Mouse (Mus musculus) ES-E14 (cell line): Measurements from ENCODE around the gene Ythdf1. TPM values are rescaled to one million over a fixed set of nuclear protein-coding genes. Genes with fewer than 3 reads are reported as not detected.
A peak's percentile ranks its signal among the peaks of the same experiment; 100 is the strongest.

Source experiments
- DNase-seq: peaks from one replicate; pipeline ENCODE4 v3.0.0-alpha.2; 2013; ENCODE audit warnings: low read depth, low spot score
- H3K27ac ChIP-seq: 2 replicates; pipeline ENCODE4 v1.5.1; 2012; ENCODE audit warnings: low read depth, mild to moderate bottlenecking, low read length, moderate library complexity, mixed read lengths; ENCODE audit not compliant: poor library complexity, insufficient read depth, severe bottlenecking
- H3K36me3 ChIP-seq: 2 replicates; pipeline ENCODE4 v1.6.1; 2012; ENCODE audit warnings: mild to moderate bottlenecking, low read length, moderate library complexity, mixed read lengths; ENCODE audit not compliant: control insufficient read depth, poor library complexity, insufficient read depth, severe bottlenecking
- H3K4me1 ChIP-seq, 2 experiments: fragments of 150-350 bp in 1 of 2; sonication (generic) in 1 of 2; 2 replicates each; pipeline ENCODE4 v1.6.1; 2012; ENCODE audit warnings: low read length in 2 of 2, mild to moderate bottlenecking in 1 of 2, mixed read lengths in 1 of 2; ENCODE audit not compliant: control insufficient read depth in 2 of 2, insufficient read depth in 2 of 2, poor library complexity in 1 of 2
- H3K4me3 ChIP-seq, 2 experiments: fragments of 150-350 bp in 1 of 2; sonication (generic) in 1 of 2; 2 replicates each; pipeline ENCODE4 v1.5.1; 2012; ENCODE audit warnings: low read length in 2 of 2, low read depth in 1 of 2, mild to moderate bottlenecking in 1 of 2, mixed read lengths in 1 of 2; ENCODE audit not compliant: insufficient read depth in 1 of 2, poor library complexity in 1 of 2, severe bottlenecking in 1 of 2
- H3K9ac ChIP-seq: 2 replicates; pipeline ENCODE4 v1.6.1; 2012; ENCODE audit warnings: low read depth, mild to moderate bottlenecking, low read length, mixed read lengths; ENCODE audit not compliant: poor library complexity, insufficient read depth, severe bottlenecking
- H3K9me3 ChIP-seq: fragments of 150-350 bp; sonication (generic); 2 replicates; pipeline ENCODE4 v1.6.1; 2012; ENCODE audit warnings: low read depth, mild to moderate bottlenecking, low read length; ENCODE audit not compliant: control insufficient read depth, insufficient read depth
- CHD2 ChIP-seq: IDR thresholded peaks from 2 replicates; pipeline ENCODE4 v1.6.1; 2014; ENCODE audit warnings: mild to moderate bottlenecking, low read depth, low read length, inconsistent platforms
- HCFC1 ChIP-seq: IDR thresholded peaks from 2 replicates; pipeline ENCODE4 v1.6.1; 2012; ENCODE audit warnings: low read length, inconsistent platforms, borderline replicate concordance; ENCODE audit not compliant: insufficient read depth
- MAFK ChIP-seq: IDR thresholded peaks from 2 replicates; pipeline ENCODE4 v1.6.1; 2014; ENCODE audit warnings: mild to moderate bottlenecking, low read depth, low read length, inconsistent platforms; ENCODE audit not compliant: insufficient read depth
- ZC3H11A ChIP-seq: IDR thresholded peaks from 2 replicates; pipeline ENCODE4 v1.6.1; 2012; ENCODE audit warnings: low read depth, mild to moderate bottlenecking, inconsistent platforms, low read length, borderline replicate concordance
- ZNF384 ChIP-seq: IDR thresholded peaks from 2 replicates; pipeline ENCODE4 v1.6.1; 2012; ENCODE audit warnings: low read depth, low read length, inconsistent platforms
- in situ Hi-C, 2 experiments: fragments of 600-800 bp; cut with MboI; formaldehyde crosslinking; loops; one replicate each; pipeline ENCODE4 v1.15.1; 2025; ENCODE audit warnings: low sequenced_read_pairs in 2 of 2, inconsistent platforms in 1 of 2; ENCODE audit not compliant: unreplicated experiment in 2 of 2
- total RNA-seq: library from RNA; depleted of rRNA; stranded (reverse); fragments of 300-350 nt; gene quantifications from 2 replicates; pipeline ENCODE4 v1.2.3, GENCODE M21; 2012; rRNA removed

Ythdf1 gene
- 53.8 and 58.4 TPM in 2 replicates for total RNA-seq

DNA sequence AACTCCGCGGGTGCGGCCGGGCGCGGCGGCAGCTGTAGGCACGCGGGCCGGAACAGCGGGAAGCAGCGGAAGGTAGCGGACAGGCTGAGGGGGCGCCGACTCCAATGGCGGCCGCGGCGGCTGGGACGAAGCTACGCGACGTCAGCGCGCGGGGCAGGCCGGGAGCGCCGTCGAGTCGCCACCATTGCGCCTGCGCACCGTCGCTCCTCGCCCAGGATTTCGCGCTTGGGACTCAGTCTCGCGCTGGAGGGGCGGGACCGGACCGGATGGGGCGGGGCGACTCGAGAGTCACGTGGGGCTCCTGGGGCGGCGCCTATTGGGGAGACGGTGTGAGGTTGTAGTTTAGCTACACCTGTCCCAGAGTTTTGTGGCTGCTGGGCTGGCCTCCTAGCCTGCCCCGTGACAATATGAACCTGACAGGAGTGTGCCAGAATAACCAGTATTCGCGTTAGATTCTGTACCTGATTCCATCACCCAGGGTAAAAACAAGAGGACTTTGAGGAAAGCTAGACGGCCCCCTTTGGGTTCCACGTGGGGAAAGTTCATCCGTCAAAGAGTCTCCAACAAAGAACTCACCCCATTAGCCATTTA is at the start of gene Ythdf1:
TSS of gene Ythdf1 (minus strand) at position 140 of the 591 bp plus-strand sequence.
- Histone ChIP-seq H3K4me1 (no peaks in the 10 kb centered on the region; a peak in 1 of 4 replicates), H3K4me3 (peak within 1 kb of the TSS; percentile 95 to 99), H3K36me3 (peaks cover 14% of the 10 kb centered on the region), H3K9ac (peak within 1 kb of the TSS; percentile 99), H3K27ac (peak within 1 kb of the TSS; percentile 79), H3K9me3 (no peaks in the 10 kb centered on the region)
- in situ Hi-C loops, result no loop called here
- peak; percentile 96 for DNase-seq
- TF ChIP-seq HCFC1, result peak; percentile 55; the same call in 1 of the 2 replicates
- no peak for TF ChIP-seq ZC3H11A

GRCm38 (mm10) chr2:180967010-180967763 is 46.4 kb upstream of the Ythdf1 start, which contains the start of gene Arfgap1:
Arfgap1 (plus strand) TSS chr2:180967225.
- TF ChIP-seq MAFK (no peak), HCFC1 (0 out of 2 replicates have a peak, but pooled peaks have one; percentile 35)

DNA sequence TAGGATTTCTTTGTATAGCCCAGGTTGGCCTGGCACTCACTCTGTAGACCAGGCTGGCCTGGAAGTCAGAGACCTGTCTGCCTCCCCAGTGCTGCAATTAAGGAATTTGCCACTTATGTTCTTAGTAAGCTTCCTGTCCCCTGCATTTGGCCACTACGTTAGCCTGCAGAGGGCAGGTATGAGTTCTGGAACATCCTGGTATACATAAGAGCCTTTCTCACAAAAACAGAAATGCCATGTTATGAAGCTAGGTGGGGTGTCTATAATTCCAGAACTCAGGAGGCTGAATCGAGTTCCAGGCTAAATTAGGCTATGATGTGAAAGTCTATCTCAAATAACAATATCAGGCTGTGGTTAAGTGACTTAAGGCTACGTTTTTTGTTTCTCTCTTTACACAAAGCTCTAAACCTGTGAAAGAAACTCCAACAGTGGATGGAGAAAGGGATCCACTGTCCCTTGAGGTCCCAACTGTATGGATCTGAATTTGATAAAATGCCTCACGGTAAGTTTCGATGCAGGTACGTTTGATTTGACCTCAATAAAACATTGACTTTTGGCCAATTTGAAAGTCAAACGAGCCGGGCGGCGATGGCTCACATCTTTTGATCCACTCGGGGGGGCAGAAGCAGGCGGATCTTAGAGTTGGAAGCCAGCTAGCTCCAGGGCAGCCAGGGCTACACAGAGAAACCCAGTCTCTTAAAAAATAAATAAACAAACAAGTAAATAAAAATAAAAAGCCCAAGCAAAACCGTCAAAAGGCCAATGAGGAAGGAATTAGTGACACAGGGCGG is 45.5 kb upstream of the Ythdf1 start:
- in situ Hi-C loops, result no loop called here

More at GRCm38 (mm10) chr2:180967010-180967763, 46.4 kb upstream of the Ythdf1 start, which contains the start of gene Arfgap1:
- Histone ChIP-seq H3K9ac (peak within 1 kb of the TSS; percentile 94), H3K9me3 (no peaks in the 10 kb centered on the region), H3K36me3 (peaks cover 18% of the 10 kb centered on the region), H3K27ac (no peak within 1 kb of the TSS; the same call in 1 of the 2 replicates), H3K4me1 (peaks cover 0 to 3% of the 10 kb centered on the region in 2 experiments; a peak in 1 of 4 replicates), H3K4me3 (peak within 1 kb of the TSS; percentile 87 to 100)
- peak; percentile 63 for DNase-seq
- in situ Hi-C loops, result no loop called here

DNA sequence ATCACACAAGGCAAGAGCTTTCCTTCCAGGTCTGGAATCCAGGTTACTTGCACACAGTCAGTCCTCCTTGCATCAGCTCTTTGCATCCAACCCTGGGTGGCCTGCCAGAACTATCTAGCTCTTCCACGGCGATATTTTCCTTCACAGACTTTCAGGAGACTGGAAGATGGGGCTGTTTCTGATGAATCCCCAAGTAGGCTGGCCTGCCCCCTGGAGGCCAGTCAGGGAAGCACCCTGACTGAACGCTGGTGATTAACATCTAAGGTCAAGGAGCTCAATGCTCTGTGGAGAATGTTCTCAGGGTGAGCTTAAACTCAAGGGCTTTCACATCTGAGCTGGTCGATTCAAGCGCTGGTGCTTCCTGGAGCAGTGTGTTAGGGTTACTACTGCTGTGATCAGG is 43.2 kb upstream of the Ythdf1 start:
- DNase-seq, result peak; percentile 78
- 0 out of 2 replicates have a peak, but pooled peaks cover 2% of the 10 kb centered on the region for H3K36me3 ChIP-seq
- H3K9me3 ChIP-seq, result no peaks in the 10 kb centered on the region
- in situ Hi-C loops, result no loop called here
- H3K9ac ChIP-seq, result no peak overlapping the region
- no peak overlapping the region for H3K4me3 ChIP-seq
- H3K4me1 ChIP-seq, result peaks cover 0 to 3% of the 10 kb centered on the region in 2 experiments; a peak in 1 of 4 replicates
- H3K27ac ChIP-seq, result no peak overlapping the region
- TF ChIP-seq ZC3H11A, result peak; percentile 48; the same call in 1 of the 2 replicates
- TF ChIP-seq ZNF384, result no peak

More for the DNA sequence above, 45.5 kb upstream of the Ythdf1 start:
- peaks cover 9% of the 10 kb centered on the region for H3K36me3 ChIP-seq
- peak overlapping the region; percentile 94 for H3K9ac ChIP-seq
- H3K27ac ChIP-seq, result no peak overlapping the region; the same call in 1 of the 2 replicates
- TF ChIP-seq HCFC1, result no peak
- TF ChIP-seq ZC3H11A, result no peak
- TF ChIP-seq MAFK, result no peak
- TF ChIP-seq ZNF384, result no peak
- TF ChIP-seq CHD2, result no peak
- H3K4me3 ChIP-seq, result peak overlapping the region; percentile 87 to 100
- H3K4me1 ChIP-seq, result peaks cover 0 to 3% of the 10 kb centered on the region in 2 experiments; a peak in 1 of 4 replicates
- no peaks in the 10 kb centered on the region for H3K9me3 ChIP-seq
- DNase-seq, result no peak
